Mouse (Mus musculus) C2C12 (cell line): ENCODE data around the gene Ank.

Source experiments
- CTCF ChIP-seq: IDR thresholded peaks from one replicate; pipeline ENCODE4 v1.5.1; 2011; ENCODE audit not compliant: control insufficient read depth, insufficient read depth, insufficient read length
- USF1 ChIP-seq: IDR thresholded peaks from one replicate; pipeline ENCODE4 v1.6.1; 2011; ENCODE audit warnings: low read depth, mild to moderate bottlenecking, control low read depth, moderate library complexity

DNA sequence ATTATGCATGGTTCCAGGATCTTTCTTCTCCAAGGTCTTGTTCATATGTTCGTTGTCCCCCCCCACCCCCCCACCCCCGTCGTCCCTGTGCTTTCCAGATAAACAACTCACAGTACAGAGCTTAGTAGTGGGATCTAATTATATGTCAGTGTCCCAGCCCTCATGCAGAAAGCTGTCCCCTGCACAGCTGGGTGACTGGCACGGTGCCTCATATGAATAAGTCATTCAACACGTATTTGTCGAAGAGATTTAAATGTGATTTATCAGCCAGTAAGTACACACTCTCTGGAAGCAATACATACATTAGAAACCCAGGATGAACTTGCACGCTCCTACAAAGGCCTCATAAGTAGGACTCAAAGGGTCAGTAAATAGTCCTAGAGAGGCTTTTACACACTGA, 83.4 kb downstream of the Ank start:
- TF ChIP-seq CTCF: no peak
- TF ChIP-seq USF1: no peak
